Mouse (Mus musculus): ENCODE measurements around the gene Olfr1283.
"Not testable (repeated sequence)": the region's sequence is repeated elsewhere in the genome, so short reads cannot be mapped to it uniquely, and the experiment has no call there.

Olfr1283 gene

DNA sequence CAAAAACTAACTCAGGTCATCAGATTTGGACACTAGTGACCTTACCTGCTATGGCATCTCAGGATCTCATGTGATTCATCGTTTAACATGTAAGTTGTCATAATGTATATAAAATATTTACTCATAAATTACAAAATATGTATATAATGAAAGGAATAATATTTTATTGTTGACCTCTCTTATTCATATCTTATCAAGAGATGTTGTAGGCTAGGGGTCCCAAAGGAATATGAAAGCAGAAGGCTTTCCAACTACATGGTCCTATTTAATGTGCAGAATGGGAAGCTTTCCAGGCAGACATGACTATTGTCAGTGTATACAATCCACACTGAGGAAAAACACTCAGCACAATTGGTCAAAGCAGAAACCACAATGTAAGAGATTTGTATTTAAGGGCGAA, at the start of gene Olfr1283:
Olfr1283 (plus strand) TSS at position 301 of the 400 bp plus-strand sequence.
- DNase-seq = no peak

DNA sequence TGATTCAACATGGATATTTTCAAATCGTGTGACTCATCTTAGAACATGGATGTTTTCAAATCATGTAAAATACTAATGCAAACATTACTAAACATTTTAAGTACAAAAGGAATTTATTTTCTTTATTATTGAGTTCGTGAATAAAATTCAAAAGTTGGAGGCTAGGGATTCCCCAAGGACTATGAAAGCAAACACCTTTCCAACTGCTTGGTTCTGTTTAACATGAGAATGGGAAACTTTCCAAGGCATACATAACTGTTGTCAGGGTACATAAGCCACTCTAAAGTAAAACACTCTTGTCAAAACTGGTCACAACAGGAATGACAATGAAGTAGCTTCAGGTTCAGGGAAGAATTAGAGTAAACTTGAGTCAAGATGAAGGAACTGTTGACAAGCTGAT, 40.4 kb upstream of the Olfr1283 start, which contains the start of gene Olfr1281:
Olfr1281 (plus strand) TSS at position 301 of the 400 bp plus-strand sequence.
- DNase-seq = no peak

DNA sequence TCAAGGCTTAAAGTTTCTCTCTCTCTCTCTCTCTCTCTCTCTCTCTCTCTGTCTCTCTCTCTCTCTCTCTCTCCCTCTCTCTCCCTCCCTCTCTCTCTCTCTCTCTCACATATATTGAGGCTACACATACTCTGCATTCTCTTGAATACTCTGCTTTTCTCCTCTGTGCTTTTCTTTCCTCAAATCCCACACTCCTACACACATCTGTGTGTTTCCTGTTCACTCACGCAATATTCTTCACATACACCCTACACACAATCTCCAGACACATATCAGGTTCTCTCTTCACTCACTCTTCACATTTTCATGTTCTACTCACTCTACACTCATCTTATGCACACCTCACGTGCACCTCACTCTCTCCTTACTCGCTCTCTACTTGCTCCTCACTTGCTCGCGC, 32.9 kb upstream of the Olfr1283 start:
- not testable (repeated sequence) for DNase-seq

DNA sequence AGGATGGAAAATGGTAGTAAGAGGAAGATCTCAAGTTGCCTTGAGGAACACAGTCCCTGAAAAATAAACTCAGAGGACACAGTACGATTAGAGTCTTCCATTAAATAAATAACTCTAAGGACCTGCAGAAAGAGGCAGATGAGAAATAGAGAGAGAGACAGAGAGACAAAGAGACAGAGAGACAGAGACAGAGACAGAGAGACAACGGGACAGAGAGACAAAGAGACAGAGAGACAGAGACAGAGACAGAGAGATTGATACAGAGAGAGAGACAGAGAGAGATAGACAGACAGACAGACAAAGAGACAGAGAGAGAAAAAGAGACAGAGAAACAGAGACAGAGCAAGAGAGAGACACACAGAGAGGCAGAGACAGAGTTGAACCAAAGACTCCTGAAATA, 30.6 kb upstream of the Olfr1283 start, which contains the start of gene Olfr1282:
Olfr1282 (minus strand) TSS at position 101 of the 400 bp plus-strand sequence.
- no peak for DNase-seq

DNA sequence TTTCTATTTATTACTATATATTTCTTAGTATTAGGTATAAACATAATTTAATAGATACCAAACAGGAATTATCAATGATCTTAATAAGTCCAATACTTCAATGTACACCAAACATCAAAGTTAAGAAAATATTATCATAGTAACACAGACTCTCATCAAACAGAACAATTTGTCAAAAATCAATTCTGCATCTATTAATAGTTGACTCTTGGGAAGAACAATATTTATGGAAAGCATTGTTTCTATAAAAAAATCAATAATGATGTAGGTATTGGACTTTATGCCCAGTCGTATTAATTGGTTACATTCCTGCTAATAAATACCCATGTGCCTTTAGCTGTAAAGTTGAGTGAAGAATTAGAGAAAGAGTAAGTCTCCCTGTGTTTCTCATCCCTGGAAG, 8.6 kb downstream of the Olfr1283 start, which contains the start of gene Olfr1284:
Olfr1284 (plus strand) TSS at position 301 of the 400 bp plus-strand sequence.
- no peak for DNase-seq

Data from thymus, postnatal 25 days (tissue).